Mouse (Mus musculus) liver, postnatal 0 days (tissue): ENCODE measurements around the gene Ubqln4.

Experiments
- CTCF ChIP-seq: sonication (generic); IDR thresholded peaks from 2 replicates; pipeline ENCODE4 v1.5.1; 2016; ENCODE audit warnings: antibody characterized with exemption, low read depth
- EP300 ChIP-seq: IDR thresholded peaks from 2 replicates; pipeline ENCODE4 v1.6.1; 2016; ENCODE audit warnings: antibody characterized with exemption, low read depth, mild to moderate bottlenecking

- TF ChIP-seq CTCF: no peak
- no peak for TF ChIP-seq EP300
These were observed 11.1 kb upstream of the Ubqln4 start for GRCm38 (mm10) chr3:88542486-88542885.
